Mouse (Mus musculus) right cerebral cortex, postnatal 14 days (tissue): ENCODE measurements around the gene Plscr1.

Source experiments
- DNase-seq: peaks from one replicate; pipeline ENCODE4 v3.0.0; 2022

The Plscr1 gene

DNA sequence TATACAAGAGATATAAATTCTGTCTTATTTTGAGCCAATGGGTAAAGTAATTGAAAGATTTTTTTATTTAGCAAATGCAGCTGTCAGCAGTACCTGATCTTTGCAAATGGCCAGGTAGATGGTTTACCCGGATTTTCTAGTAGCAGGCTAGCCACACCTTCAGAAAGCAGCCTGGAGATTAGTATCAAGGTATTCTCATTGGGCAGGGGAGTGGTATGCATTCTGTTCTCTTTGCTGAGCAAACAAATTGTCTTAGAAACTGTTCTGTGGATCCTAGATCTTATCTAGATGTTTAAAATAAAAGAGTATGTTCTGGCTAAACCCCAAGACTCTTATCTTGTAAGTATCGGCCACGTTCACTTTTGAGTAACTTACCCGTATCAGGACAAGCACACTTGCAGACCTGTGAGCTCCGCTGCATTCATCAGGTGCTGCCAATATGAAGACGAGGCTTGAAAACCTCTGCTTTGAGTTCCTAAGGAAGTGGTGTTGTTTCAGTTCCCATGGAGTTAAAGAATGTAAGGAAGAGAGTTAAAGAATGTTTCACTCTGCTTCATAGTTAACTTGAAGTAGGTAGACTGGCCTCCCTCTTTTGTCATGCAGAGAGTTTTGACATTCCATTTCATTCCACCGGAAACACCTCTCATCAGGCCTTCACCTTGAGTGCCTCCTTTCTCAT, 11.1 kb downstream of the Plscr1 start:
- DNase-seq, result no peak

DNA sequence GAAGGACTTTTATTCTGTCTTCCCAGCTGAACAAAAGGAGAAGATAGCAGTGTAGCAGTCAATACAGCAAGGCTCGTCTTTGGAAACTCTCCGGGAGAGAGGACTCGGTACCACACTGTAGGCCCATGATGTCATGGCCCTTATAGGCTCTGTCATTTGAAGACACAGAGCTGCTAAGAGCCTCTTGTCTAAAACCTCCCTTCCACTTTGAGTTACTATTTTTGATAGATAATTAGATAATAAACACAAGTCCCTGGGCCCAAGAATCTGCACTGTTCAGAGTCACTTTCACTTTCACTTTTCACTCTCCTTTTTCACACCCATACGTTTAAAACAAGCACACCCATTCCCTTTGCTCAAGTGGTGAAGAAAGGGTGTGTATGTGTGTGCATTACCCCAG, 16.2 kb downstream of the Plscr1 start:
- no peak for DNase-seq

DNA sequence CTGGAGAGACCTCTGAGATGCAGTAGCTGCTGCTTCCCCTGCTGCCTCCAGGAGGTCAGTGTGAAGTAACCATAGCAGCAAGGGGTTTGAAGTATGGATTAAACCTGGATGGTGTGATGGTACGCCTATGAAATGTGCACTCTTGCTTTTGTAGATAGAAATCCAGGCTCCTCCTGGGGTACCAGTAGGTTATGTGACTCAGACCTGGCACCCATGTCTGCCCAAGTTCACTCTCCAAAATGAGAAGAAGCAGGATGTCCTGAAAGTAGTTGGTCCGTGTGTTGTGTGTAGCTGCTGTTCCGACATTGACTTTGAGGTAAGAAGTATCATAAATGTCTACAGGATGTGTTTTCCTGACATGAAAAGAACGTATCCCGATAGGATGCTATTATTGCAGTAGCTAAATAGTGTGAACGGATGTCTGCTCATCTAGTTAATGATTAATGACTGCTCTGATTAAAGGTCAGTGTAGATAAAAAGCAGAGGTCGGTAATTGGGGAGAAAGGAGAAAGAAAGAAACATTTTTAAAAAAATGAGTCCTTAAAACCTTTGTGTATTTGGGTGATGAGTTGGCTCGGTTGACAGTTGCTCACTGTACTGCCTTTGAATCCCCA, 17.1 kb downstream of the Plscr1 start:
- no peak for DNase-seq

DNA sequence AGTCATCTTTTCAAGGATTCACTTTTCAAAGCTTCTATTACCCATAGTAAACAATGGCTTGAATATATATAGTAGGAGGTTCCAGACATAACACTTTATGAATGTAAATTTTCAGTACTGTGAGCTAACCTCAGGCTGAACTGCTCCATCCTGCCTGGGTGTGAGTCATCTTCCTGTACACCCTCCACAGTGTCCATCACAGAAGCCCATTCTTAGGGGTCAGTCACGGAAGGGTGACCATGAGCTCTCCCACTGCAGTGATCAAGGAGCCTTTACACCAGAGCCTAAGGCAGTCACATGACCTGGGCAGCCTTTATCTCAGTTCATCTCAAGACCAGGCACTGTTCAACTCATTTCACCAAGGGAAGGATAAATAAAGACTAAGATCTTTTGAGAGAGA, 18.2 kb downstream of the Plscr1 start:
- no peak for DNase-seq

DNA sequence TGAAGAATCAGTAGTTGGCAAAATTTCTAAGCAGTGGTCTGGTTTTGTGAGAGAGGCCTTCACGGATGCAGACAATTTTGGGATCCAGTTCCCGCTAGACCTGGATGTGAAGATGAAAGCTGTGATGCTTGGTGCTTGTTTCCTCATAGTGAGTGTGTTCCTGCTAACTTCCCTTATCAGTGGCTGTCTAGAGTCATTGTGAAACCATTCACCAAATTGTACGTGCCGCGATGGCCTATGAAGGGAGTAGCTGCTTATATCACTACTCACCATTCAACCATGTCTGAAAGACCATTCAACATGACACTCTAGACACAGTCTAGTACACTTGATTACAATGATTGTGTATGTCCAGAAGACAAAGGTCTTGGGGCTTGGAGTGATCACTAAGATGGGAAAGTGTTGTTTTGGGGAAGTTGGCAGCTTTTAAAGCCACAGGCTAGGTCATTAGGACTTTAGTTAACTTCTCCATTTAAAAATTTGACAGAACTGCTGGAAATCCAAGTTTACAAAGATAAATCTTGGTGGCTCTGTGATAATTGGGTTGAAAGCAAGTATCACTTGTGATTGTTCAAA, 20.4 kb downstream of the Plscr1 start:
- DNase-seq, result no peak

DNA sequence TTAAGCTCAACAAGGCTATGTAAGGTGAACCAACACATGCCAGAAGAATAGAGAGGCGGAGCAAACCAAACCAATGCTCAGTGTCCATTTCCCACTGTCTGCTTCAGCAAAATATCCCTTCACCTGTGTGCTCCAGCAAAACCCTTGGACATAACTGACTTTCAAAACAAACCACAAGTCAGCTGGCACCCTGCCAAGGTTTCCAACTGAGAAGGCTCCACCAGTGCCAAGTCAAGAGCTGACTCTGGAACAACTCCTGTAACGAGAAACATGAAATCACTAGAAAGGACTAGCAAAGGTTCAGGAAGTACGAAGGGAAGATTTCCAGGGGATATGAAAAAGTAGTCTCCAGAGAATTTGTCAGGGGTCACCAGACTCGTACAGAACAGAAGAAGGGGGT, 21.4 kb downstream of the Plscr1 start:
- DNase-seq, result peak; percentile 11

DNA sequence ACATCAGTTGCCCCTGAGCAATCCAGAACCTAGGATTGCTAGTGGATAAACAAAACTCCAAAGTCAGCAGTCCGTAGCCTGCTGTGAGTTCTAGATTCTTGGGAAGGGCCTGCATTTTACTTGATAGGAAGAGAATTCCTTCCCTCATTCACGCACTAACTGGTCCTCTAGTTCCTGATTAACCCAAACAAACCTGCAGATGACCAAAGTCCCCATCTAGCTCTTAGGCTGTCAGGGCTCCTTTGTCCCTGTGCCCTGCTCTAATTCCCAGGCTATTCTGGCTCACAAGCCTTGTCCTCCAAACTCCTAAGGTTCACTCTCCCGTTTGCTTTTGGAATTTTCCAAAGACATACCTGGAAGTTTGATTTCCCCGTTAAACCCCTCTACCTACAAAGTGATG, 23.1 kb downstream of the Plscr1 start:
- DNase-seq, result no peak

DNA sequence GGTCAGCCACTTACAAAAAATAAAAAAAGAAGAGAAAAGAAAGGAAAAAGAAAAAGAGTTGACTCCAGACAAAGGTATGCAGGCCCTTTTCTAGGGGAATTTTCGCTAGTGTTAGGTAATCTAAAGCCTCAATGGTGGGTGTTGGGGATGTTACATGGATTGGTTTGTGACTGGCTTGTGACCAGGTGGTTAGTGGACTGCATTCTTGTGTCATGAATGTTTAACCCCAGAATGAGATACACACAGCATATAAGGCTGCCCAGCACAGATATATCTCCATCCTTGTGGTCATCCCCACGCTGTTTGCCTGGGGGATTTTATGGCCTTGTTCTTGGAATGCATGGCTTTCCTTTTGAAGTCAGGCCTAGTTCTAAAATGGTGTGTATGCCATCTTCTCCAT, 23.7 kb downstream of the Plscr1 start:
- DNase-seq, result no peak

DNA sequence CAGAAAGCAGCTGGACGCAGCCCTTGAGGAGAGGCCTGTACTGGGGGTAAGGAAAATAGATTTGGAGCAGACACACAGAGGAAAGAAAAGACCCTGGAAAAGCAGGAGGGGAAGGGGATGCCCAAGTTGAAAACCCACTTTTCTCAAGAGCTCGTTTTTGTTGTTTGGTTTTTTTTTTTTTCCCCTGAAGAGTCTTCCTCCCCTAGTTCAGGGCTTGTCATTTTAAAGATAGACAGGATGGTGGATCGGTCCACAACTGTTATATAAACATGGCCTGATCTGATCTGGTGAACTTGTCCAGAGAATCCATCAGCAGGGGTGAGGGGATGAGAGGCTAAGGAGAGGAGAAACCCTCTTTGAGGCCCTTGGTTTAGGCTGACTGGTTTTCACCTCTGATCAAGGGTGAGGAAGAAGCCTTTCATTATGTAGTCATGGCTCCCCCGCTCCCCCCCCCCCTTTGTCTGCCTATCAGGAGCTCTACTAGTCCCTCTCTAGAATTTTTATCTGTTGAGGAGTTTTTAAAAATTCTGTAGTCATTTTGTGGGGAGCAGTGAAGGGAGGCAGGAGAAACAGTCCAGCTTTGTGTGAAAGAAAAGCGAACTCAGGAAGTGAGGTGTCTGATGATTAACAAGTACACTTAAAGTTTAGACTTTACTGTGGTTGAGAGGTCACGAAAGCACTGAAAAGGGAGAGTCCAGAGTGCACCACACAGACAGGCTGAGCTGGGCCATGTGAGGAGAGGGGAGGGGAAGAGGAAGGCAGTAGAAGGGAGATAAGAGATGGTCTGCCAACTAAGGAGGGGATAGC, 24.6 kb downstream of the Plscr1 start:
- no peak for DNase-seq

DNA sequence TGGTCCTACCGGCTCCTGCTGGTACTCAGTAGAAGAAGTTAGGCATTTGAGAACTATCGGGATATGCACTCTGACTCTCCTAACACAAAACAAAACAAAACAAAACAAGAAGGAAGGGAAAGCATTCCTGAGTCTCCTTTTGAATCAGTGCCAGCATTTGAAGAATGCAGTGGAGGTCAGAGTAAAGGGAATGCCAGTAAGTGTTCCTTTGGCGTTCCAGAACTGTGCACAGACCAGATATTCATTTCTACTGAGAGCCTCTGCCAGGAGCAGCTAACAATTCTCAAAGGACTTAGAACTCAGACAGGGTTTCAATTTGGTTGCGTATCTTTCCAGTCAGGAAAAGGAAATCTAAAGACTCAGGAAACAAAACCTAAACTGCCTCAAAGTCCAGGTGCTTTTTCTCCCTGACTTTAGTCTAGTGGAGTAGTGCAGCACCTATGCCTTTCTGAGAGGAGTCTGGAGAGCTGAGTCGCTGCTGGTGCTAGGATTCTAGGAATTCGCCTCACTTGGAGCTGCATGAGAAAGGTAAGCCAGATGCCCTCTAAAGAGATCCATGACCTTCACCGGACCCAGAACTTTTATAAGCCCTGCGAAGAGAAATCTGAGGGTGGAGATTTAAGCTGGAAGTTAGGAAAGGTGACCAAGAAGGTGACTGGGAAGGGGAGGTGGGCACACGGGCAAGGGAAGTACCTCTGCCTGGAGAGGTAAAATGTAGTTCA, 26.1 kb downstream of the Plscr1 start, which contains the start of gene Plscr2:
Gene Plscr2, plus strand, starts transcription at position 117 of the 722 bp plus-strand sequence.
- DNase-seq, result no peak

DNA sequence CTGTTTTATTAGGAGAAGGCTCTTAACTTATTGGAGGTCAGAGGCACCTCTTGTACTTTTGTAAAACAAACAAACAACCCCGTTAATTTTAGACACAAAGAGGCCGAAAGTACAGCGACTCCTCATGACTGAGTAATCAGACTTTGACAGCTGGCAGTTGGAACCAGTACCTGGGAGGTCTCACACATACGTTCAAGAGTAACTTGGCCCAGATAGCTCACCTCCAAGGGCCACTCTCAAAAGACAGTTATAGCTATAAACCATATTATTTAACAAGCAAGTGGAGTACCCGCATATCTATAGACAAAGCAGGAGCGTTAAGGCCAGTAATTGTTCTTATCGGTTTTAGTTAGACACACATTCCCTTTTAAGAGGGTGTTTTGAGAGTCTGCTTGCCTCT, 26.8 kb downstream of the Plscr1 start:
- DNase-seq, result no peak

DNA sequence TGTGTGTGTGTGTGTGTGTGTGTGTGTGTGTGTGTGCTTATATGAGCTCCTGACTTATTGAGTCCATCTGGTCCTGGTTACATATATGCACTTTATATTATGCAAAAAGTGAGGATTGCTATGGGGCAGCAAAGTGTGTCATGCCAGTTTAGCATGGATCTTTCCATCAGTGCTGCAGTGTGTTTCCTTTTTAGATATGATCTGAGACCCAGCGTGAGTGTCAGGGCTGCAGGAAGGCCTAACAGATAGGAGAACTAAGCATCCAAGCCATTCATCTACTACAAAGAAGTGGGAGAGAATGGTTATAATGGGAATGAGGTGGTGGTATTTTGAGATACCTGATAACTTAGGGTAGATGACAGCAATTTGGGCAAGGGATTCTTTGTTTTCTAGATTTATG, 30.5 kb downstream of the Plscr1 start:
- DNase-seq, result no peak

DNA sequence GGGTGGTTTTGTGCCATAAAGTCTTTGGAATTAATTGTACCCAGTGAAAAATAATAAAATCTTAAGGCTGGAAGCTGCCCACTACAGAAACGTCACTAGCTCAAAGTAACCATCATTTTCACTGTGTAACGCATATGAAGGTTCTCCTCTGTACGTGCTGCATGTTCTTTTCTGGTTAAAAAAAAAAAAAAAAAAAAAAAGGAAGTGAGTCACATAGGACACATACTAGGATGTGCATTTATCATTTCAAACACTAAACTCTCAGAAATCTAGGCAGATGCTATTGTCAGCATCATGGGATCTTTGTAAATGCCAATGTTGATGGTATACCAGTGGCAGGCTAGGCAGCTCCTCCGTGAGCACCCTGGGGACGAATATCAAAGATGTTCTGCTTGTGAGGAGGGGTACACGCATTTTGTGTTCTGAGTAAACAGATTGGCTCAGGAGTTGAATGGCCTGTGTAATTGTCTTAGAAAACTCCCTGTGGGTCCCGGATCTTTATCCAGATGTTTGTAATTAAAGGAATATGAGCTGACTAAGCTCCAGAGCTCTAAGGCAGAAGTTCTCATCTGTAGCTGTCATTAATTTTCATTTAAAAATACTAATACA, 33.1 kb downstream of the Plscr1 start:
- DNase-seq, result no peak

DNA sequence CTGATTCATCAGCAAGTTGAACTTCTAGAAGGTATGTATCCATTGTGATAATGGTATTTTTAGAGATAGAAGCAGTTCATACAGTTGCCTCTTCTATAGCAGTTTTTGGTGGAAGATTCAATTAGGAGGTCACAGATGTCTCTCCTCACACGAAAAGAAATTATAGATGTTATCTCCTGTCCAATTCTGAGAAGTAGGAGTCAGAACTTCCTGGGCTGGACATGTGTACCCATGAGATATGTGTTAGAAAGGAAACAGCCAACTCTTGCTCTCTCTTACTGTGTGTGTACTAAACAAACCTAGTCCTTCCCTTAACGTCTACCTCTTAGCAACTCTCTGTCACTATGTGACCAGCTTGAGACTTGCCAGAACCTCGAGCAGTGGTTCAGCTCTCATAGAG, 40.1 kb downstream of the Plscr1 start:
- DNase-seq, result no peak

DNA sequence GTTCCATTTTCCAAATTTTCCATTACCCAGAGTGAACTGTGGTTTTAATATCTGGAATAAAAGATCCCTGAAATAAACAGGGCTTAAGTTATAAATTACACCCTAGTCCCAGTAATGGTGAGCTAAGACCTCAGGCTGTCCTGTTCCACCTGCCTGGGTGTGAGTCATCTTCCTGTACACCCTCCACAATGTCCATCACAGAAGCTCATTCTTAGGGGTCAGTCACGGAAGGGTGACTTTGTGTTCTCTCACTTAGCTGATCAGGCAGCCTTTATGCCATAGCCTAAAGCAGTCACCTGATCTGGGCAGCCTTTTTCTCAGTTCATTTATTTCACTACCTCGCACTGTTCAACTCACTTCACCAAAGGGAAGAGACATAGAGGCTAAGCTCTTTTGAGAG, 42.6 kb downstream of the Plscr1 start:
- no peak for DNase-seq

DNA sequence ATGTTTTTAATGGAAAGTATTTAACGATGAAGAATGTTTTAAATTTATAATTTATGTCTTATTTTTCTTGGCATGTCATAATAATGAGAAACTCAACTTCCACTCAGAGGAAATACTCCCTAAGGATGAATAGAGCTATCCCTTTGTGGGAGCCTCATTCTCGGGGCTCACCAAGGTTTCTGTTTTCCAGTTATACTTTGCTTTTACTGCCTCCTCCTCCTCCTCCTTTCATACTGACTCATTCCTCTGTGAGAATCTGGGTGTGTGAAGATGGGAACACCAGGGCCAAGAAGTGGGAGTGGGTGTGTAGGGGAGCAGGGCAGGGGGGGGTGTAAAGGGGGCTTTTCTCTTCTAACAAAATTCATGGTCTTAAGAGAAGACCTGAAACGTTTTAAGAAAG, 43.4 kb downstream of the Plscr1 start:
- no peak for DNase-seq

DNA sequence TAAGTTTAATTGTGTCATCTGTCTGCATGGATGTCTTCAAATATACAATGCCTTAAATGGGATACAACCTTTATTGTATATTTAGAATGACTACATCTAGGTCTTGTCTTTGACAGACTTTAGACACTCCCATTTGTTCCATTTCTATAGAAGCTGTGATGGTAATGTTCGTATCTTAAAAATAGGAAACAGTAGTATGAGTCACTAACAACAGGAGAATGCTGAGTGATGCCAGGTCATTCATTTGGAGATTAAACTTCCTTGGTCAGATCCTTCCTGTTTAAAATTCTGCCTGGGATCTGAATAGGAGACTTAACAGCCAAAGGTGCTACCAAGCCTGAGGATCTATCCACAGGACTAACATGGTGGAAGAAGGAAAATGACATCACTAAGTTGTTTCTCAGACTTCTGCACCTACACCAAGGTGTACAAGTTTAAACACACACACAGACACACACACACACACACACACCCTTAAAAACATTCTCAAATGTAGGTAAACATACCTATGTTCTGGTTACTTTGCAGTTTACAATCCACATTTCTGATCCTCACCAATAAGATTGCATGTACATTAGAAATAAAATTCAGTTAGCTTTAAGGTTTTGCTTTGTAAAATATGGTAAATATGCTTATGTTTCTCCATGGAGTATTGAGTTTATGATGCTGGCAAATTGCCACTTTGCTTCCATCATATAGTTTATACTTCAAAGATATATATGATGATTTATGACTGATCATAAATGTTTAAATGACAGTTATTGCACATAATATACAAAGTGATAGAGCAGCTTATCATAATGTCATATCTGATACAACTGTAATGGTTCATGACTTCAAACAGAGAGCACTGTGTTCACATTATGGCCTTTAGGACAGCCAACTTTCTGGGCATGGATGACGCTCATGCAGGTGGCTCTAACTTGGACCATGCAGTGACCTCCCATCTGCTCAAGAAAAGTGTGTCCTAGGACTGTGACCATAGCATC, 44.3 kb downstream of the Plscr1 start:
- no peak for DNase-seq

DNA sequence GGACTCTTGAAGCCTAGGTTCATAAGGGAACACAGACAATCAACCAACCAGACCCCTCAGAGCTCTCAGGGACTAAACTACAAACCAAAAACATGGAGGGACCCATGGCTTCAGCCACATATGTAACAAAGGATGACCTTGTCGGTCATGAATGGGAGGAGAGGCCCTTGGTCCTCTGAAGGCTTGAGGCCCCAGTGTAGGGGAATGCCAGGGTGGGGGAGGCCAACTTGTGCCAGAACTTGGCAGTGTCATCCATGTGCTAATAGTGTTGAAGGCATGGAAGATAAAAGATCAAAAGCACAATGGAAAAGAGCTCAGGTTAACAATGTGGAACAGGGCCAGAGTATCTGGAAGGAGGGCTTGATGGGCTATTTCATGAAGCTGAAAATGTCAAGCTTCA, 48.7 kb downstream of the Plscr1 start:
- no peak for DNase-seq

DNA sequence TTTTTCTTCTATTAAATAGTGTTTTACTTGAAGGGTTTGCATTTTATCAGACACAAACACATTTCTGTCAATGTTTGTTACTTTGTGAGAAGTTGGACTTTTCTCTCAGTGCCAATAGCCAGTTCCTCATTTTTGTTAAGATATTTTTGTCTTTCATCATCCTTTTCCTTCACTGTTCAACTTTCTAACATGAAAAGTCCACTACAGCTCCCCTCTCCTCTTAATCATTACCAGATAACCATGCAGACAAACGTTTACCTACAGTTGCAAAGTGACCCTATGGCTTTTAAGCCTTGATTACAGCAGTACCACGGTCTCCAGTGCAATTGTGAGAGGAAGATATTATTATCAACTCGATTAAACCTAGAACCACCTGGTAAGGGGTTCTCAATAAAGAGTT, 51.7 kb downstream of the Plscr1 start:
- no peak for DNase-seq

DNA sequence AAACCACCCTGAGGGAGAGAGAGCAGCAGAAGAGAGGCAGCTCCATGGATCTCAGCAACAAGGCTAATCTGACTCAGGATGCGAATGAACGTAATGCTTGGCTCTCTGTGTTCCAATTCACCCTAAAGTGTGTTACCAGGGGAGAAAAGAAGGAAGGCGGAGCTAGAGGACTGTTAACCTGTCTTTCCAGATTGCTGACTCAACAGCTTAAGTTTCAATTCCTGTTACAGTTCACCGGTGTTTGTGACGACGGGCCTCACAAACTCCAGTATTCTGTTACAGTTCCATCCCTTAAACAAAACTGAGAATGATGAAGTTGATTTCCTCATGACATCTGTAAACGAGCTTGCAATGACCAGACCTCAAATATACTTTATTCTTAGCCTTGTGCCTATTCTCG, 55.5 kb downstream of the Plscr1 start:
- DNase-seq, result no peak

DNA sequence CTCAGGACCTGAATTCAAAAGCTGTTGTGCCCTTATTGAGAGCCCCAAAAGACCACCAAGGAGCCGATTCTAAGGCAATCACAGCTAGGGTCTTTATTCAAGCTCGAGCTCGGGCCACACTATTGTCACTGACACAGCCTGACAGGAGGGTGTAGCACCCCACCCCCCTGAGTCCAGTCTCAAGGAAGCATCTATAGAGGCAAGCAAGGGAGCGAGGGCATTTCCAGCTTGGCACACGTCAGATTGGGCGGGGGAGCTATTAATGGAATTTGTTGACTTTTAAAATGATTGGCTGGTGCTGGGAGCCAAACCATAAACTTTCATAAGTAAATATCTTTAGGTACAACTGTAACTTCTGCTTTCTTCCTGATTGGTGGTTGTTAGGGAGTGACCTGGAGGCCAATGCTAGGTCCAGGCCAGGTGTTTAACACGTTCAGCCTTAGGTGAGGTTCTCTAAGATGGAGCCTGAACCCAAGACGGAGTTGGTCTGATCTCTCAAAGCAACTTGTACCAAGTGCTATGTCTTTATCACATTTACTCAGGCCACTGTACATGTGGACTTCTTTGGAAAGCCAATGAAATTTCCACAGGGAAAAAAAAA, 56.2 kb downstream of the Plscr1 start:
- DNase-seq, result no peak
